Mouse (Mus musculus): Measurements from ENCODE around the gene Med19. TPM values are rescaled to one million over a fixed set of nuclear protein-coding genes. Genes with fewer than 3 reads are reported as not detected.
A peak's percentile ranks its signal among the peaks of the same experiment; 100 is the strongest.

The Med19 gene
- polyA plus RNA-seq, 1 experiment = 20.3 TPM

DNA sequence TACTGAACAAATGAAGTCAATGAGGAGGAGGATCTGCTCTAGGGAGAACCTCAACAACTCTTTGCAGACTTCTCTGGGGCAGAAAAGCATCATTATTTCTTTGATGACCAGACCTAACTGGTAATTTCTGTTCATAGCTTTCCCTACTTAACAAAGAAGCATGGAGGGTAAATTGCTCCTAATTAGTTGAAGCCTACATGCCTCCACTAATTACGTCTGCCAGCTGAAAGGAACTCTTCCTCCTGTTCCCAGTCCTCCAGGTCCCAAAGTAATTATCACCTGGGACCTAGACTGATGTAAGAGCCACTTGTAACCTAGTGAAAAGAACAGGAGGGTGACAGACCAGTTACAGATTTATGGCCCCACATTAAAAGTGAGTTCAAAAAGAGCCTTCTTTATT is 29.3 kb downstream of the Med19 start:
- Histone ChIP-seq H3K4me3 (no peak overlapping the region), H3K79me2 (ENCODE audit: control insufficient read depth, insufficient read depth) (peaks cover 88% of the 10 kb centered on the region), H3K36me3 (ENCODE audit: control insufficient read depth, insufficient read depth) (peaks cover 37% of the 10 kb centered on the region), H3ac (ENCODE audit: control insufficient read depth, insufficient read length) (no peak overlapping the region), H3K4me2 (ENCODE audit: low read depth) (no peak overlapping the region), H3K27me3 (ENCODE audit: control insufficient read depth, insufficient read depth, insufficient read length) (no peaks in the 10 kb centered on the region)
- no peak for TF ChIP-seq E2F4 (IDR thresholded peaks at IDR 0.05; ENCODE audit: insufficient read depth)
- no peak for TF ChIP-seq MAX (IDR thresholded peaks at IDR 0.05; ENCODE audit: low read depth)
- no peak for TF ChIP-seq REST (IDR thresholded peaks at IDR 0.05; ENCODE audit: insufficient read depth, insufficient read length)
- no peak for TF ChIP-seq POLR2A (IDR thresholded peaks at IDR 0.05; ENCODE audit: insufficient read length, low read depth)
- no peak for TF ChIP-seq TCF12 (IDR thresholded peaks at IDR 0.05; ENCODE audit: insufficient read depth, poor library complexity, severe bottlenecking)
- no peak for TF ChIP-seq POLR2AphosphoS2 (IDR thresholded peaks at IDR 0.05; ENCODE audit: insufficient read length, low read depth)

DNA sequence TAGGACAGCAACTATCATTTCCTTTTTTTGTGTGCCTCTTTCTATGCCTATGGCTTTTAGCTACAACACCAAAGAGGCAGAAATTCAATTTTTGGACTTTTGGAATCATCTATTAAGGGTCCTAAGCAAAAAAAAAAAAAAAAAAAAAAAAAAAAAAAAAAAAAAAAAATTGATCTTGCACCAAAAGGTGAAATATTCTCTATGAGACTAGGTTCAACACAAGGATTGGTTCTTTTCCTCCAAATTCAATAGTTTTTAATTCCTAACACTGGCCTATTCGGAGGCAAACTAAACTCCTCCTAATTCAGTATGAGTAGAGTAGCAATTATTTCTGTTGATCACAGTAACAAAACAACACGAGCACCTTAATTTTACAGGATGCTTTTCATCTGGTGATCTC is 33.7 kb downstream of the Med19 start:
- Histone ChIP-seq H3K4me3 (no peak overlapping the region), H3K4me2 (ENCODE audit: low read depth) (no peak overlapping the region), H3K79me2 (ENCODE audit: control insufficient read depth, insufficient read depth) (peaks cover 76% of the 10 kb centered on the region), H3ac (ENCODE audit: control insufficient read depth, insufficient read length) (no peak overlapping the region), H3K36me3 (ENCODE audit: control insufficient read depth, insufficient read depth) (peaks cover 31% of the 10 kb centered on the region), H3K27me3 (ENCODE audit: control insufficient read depth, insufficient read depth, insufficient read length) (no peaks in the 10 kb centered on the region)
- TF ChIP-seq TCF3 (IDR thresholded peaks at IDR 0.05; ENCODE audit: insufficient read length, low read depth) = no peak
- no peak for TF ChIP-seq SRF (IDR thresholded peaks at IDR 0.05; ENCODE audit: control insufficient read depth, insufficient read length, low read depth)
- no peak for TF ChIP-seq REST (IDR thresholded peaks at IDR 0.05; ENCODE audit: insufficient read depth, insufficient read length)
- no peak for TF ChIP-seq MYOG (IDR thresholded peaks at IDR 0.05; ENCODE audit: control insufficient read depth in 1 of 3, insufficient read depth in 1 of 3, insufficient read length in 2 of 3, low read depth in 2 of 3)
- TF ChIP-seq USF1 (IDR thresholded peaks at IDR 0.05; ENCODE audit: low read depth) = no peak
- TF ChIP-seq MYOD1 (IDR thresholded peaks at IDR 0.05; ENCODE audit: control insufficient read depth in 1 of 3, insufficient read length in 2 of 3, low read depth in 2 of 3) = no peak
- TF ChIP-seq POLR2A (IDR thresholded peaks at IDR 0.05; ENCODE audit: insufficient read length, low read depth) = no peak
- TF ChIP-seq POLR2AphosphoS2 (IDR thresholded peaks at IDR 0.05; ENCODE audit: insufficient read length, low read depth) = no peak
- TF ChIP-seq TCF12 (IDR thresholded peaks at IDR 0.05; ENCODE audit: insufficient read depth, poor library complexity, severe bottlenecking) = no peak
- TF ChIP-seq E2F4 (IDR thresholded peaks at IDR 0.05; ENCODE audit: insufficient read depth) = no peak
- no peak for TF ChIP-seq MAX (IDR thresholded peaks at IDR 0.05; ENCODE audit: low read depth)
- TF ChIP-seq CEBPB (IDR thresholded peaks at IDR 0.05; ENCODE audit: insufficient read depth, poor library complexity, severe bottlenecking) = no peak

DNA sequence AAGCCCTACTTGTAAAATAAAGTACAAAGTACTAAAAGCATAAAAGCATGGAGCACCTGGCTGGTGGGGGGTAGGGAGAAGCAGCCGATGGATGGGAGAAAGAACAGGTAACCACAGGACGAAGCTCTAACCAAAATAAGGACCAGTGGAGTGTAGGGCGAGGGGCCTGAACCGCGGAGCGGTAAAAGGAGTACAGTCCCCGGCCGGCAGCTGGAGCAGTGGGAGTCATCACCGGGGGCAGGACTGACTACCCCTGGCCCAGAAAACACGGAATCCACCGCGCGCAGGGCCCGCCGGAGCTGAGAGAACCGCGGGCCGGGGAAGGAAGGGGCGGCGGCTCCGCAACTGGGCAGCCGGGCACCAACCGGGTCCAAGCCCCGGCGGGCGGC is 36.2 kb downstream of the Med19 start:
- Histone ChIP-seq H3K4me2 (ENCODE audit: low read depth) (peak overlapping the region; percentile 88), H3K36me3 (ENCODE audit: control insufficient read depth, insufficient read depth) (peaks cover 18% of the 10 kb centered on the region), H3K79me2 (ENCODE audit: control insufficient read depth, insufficient read depth) (peaks cover 52% of the 10 kb centered on the region), H3K27me3 (ENCODE audit: control insufficient read depth, insufficient read depth, insufficient read length) (no peaks in the 10 kb centered on the region), H3ac (ENCODE audit: control insufficient read depth, insufficient read length) (peak overlapping the region; percentile 91), H3K4me3 (peak overlapping the region; percentile 79)
- TF ChIP-seq SRF (IDR thresholded peaks at IDR 0.05; ENCODE audit: control insufficient read depth, insufficient read length, low read depth) (no peak), MYOG (IDR thresholded peaks at IDR 0.05; ENCODE audit: control insufficient read depth in 1 of 3, insufficient read depth in 1 of 3, insufficient read length in 2 of 3, low read depth in 2 of 3) (no peak), USF1 (IDR thresholded peaks at IDR 0.05; ENCODE audit: low read depth) (no peak)

DNA sequence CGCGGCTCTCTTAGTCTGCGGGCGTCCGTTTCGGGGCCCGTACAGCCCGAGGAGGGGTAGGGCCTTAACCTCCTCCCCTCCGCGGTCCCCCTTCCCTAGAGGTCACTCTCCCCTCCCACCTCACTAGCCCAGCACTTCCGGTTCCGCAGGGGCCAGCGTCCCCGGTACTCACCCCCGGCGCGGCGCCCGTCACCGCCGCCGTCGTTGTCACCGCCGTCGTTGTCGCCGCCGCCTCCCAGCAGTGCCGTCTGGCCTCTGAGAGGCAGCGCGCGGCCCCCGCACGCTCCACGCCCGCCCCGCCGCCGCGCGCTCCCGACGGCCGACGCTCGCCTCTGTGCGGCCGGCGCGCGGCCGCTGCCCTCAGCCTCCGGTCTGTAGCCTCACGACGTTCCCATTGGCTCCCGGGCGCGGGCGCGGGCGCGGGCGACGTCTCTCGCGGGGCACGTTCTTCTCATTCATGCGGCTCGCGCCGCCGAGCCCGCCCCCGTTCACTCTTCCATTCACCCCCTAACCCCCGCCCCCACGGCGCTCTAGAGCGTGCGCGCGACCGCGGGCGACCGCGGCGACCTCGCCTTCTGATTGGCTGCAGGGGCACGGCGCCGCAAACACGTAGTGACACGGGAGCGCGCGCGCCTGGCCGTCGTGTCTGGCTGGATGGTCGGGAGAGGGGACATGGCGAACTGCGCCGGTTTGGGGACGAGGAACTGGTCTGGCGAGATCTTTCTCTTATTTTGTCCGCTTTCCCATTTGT is 36.8 kb downstream of the Med19 start, which contains the start of gene Zdhhc5:
Zdhhc5 (minus strand) TSS at position 370 of the 751 bp plus-strand sequence.
- Histone ChIP-seq H3K27me3 (ENCODE audit: control insufficient read depth, insufficient read depth, insufficient read length) (no peaks in the 10 kb centered on the region), H3K79me2 (ENCODE audit: control insufficient read depth, insufficient read depth) (peaks cover 46% of the 10 kb centered on the region), H3ac (ENCODE audit: control insufficient read depth, insufficient read length) (peak within 1 kb of the TSS; percentile 91), H3K4me2 (ENCODE audit: low read depth) (peak within 1 kb of the TSS; percentile 98), H3K36me3 (ENCODE audit: control insufficient read depth, insufficient read depth) (peaks cover 13% of the 10 kb centered on the region), H3K4me3 (peak within 1 kb of the TSS; percentile 79)
- TF ChIP-seq SRF (IDR thresholded peaks at IDR 0.05; ENCODE audit: control insufficient read depth, insufficient read length, low read depth) = peak; percentile 37
- TF ChIP-seq MAX (IDR thresholded peaks at IDR 0.05; ENCODE audit: low read depth) = no peak
- TF ChIP-seq POLR2A (IDR thresholded peaks at IDR 0.05; ENCODE audit: insufficient read length, low read depth) = peak; percentile 94
- TF ChIP-seq CEBPB (IDR thresholded peaks at IDR 0.05; ENCODE audit: insufficient read depth, poor library complexity, severe bottlenecking) = no peak
- no peak for TF ChIP-seq E2F4 (IDR thresholded peaks at IDR 0.05; ENCODE audit: insufficient read depth)
- TF ChIP-seq POLR2AphosphoS2 (IDR thresholded peaks at IDR 0.05; ENCODE audit: insufficient read length, low read depth) = peak; percentile 87

- H3K4me2 ChIP-seq (ENCODE audit: low read depth) = peak overlapping the region; percentile 98
- no peak for TF ChIP-seq MAX (IDR thresholded peaks at IDR 0.05; ENCODE audit: low read depth)
- no peak for TF ChIP-seq MYOD1 (IDR thresholded peaks at IDR 0.05; ENCODE audit: control insufficient read depth in 1 of 3, insufficient read length in 2 of 3, low read depth in 2 of 3)
- TF ChIP-seq POLR2A (IDR thresholded peaks at IDR 0.05; ENCODE audit: insufficient read length, low read depth) = peak; percentile 40
- no peak for TF ChIP-seq REST (IDR thresholded peaks at IDR 0.05; ENCODE audit: insufficient read depth, insufficient read length)
- no peak for TF ChIP-seq TCF3 (IDR thresholded peaks at IDR 0.05; ENCODE audit: insufficient read length, low read depth)
- TF ChIP-seq MYOG (IDR thresholded peaks at IDR 0.05; ENCODE audit: control insufficient read depth in 1 of 3, insufficient read depth in 1 of 3, insufficient read length in 2 of 3, low read depth in 2 of 3) = no peak
- H3K36me3 ChIP-seq (ENCODE audit: control insufficient read depth, insufficient read depth) = peaks cover 5% of the 10 kb centered on the region
- peaks cover 38% of the 10 kb centered on the region for H3K79me2 ChIP-seq (ENCODE audit: control insufficient read depth, insufficient read depth)
- no peaks in the 10 kb centered on the region for H3K27me3 ChIP-seq (ENCODE audit: control insufficient read depth, insufficient read depth, insufficient read length)
- H3K4me3 ChIP-seq = peak overlapping the region; percentile 79
- peak overlapping the region; percentile 91 for H3ac ChIP-seq (ENCODE audit: control insufficient read depth, insufficient read length)
These were observed 37.6 kb downstream of the Med19 start for GRCm38 (mm10) chr2:84715562-84716361.

Data from myocyte (in vitro differentiated cells).